Mouse (Mus musculus) ES-E14 (cell line): ENCODE results near the gene Bcam.

Experiments used
- CHD2 ChIP-seq: IDR thresholded peaks from 2 replicates; pipeline ENCODE4 v1.6.1; 2014; ENCODE audit warnings: mild to moderate bottlenecking, low read depth, low read length, inconsistent platforms
- HCFC1 ChIP-seq: IDR thresholded peaks from 2 replicates; pipeline ENCODE4 v1.6.1; 2012; ENCODE audit warnings: low read length, inconsistent platforms, borderline replicate concordance; ENCODE audit not compliant: insufficient read depth
- MAFK ChIP-seq: IDR thresholded peaks from 2 replicates; pipeline ENCODE4 v1.6.1; 2014; ENCODE audit warnings: mild to moderate bottlenecking, low read depth, low read length, inconsistent platforms; ENCODE audit not compliant: insufficient read depth
- ZC3H11A ChIP-seq: IDR thresholded peaks from 2 replicates; pipeline ENCODE4 v1.6.1; 2012; ENCODE audit warnings: low read depth, mild to moderate bottlenecking, inconsistent platforms, low read length, borderline replicate concordance

DNA sequence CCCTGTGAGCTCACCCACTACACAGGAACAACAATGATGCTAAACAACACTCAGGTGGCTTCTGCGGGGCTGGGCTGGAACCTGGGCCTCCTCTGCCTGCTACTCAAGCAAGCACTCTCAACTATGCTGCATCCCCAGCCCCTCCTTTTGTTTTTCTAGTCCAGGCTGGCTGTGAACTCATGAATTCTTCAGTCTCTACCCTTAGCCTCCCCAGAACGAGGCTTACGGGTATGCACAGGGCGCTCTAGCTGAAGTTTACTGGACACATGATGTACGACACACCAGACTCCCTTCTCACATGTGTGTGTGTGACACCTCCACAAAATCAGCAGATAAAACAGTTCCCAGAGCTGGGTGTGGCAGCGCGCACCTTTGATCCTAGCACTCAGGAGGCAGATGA, 48.1 kb upstream of the Bcam start:
- TF ChIP-seq HCFC1 (no peak), ZC3H11A (no peak), CHD2 (no peak), MAFK (no peak)
